Mouse (Mus musculus): ENCODE data around the gene Phf2.

GRCm38 (mm10) chr13:48763701-48764245, 107.1 kb downstream of the Phf2 start:
- TF ChIP-seq CTCF (IDR thresholded peaks at IDR 0.05; ENCODE audit: control insufficient read depth, insufficient read depth, low read length) = no peak
- TF ChIP-seq POLR2A (IDR thresholded peaks at IDR 0.05; ENCODE audit: borderline replicate concordance, control insufficient read depth, low read depth, low read length) = no peak

Data from bone marrow, adult 2 months (tissue).